In genomic region chr1:57489588-57489987, GRCm38 (mm10) we compare ENCODE assay signal across 16 mouse cellular contexts.
A peak's percentile ranks its signal among the peaks of the same experiment; 100 is the strongest.
DNase-seq lines count a peak whose midpoint lies in the region; ATAC-seq and TF ChIP-seq lines count a peak whose summit lies in the region.
"Had no signal": no experiment of that assay in that cellular context is flagged by ENCODE, and none has a peak within 500 bp of the region (broad histone marks: within the 10 kb centered on the region; RNA-seq: fewer than 3 reads in every experiment).

No protein-coding gene starts in this region.

- peak; percentile 20; the same call in 1 of the 2 replicates for ATAC-seq in frontal cortex, adult (ENCODE audit: low TSS enrichment)
- ATAC-seq in hindbrain, embryonic 14.5 days (ENCODE audit: low FRiP score): no peak
- ATAC-seq: intestine, embryonic 16.5 days had no signal

- TF ChIP-seq CTCF in embryonic fibroblast, embryonic 13.5 days (IDR thresholded peaks at IDR 0.05; ENCODE audit: borderline replicate concordance, insufficient read depth, low read length): no peak

- H3K4me3 ChIP-seq in hindbrain, embryonic 14.5 days (replicated peaks; ENCODE audit: low read length): no peak overlapping the region
- no peak overlapping the region for H3K4me3 ChIP-seq in hindbrain, embryonic 10.5 days
- H3K4me3 ChIP-seq in embryonic fibroblast, embryonic 13.5 days (ENCODE audit: insufficient read depth, low read length): no peak overlapping the region
- H3K4me3 ChIP-seq: erythroblast, embryonic 14.5 days; kidney, embryonic 15.5 days; liver, embryonic 13.5 days; neural tube, embryonic 12.5 days had no signal

- H3K4me1 ChIP-seq in hindbrain, embryonic 14.5 days (replicated peaks; ENCODE audit: control insufficient read depth, insufficient read depth, low read length): no peaks in the 10 kb centered on the region
- no peaks in the 10 kb centered on the region for H3K4me1 ChIP-seq in hindbrain, embryonic 10.5 days (replicated peaks)
- no peaks in the 10 kb centered on the region; the same call in 1 of the 2 replicates for H3K4me1 ChIP-seq in embryonic fibroblast, embryonic 13.5 days (ENCODE audit: control insufficient read depth, insufficient read depth, low read length)
- H3K4me1 ChIP-seq: kidney, embryonic 15.5 days; liver, embryonic 13.5 days; neural tube, embryonic 12.5 days had no signal

- no peaks in the 10 kb centered on the region for H3K36me3 ChIP-seq in hindbrain, embryonic 14.5 days (replicated peaks; ENCODE audit: control insufficient read depth, insufficient read depth)
- no peaks in the 10 kb centered on the region for H3K36me3 ChIP-seq in hindbrain, embryonic 10.5 days
- H3K36me3 ChIP-seq: kidney, embryonic 15.5 days; liver, embryonic 13.5 days; neural tube, embryonic 12.5 days had no signal

- H3K9ac ChIP-seq in hindbrain, embryonic 14.5 days: no peak overlapping the region
- H3K9ac ChIP-seq: kidney, embryonic 15.5 days; liver, embryonic 13.5 days; neural tube, embryonic 12.5 days had no signal

- no peak for DNase-seq in frontal cortex, postnatal 14 days (ENCODE audit: low spot score in 2 of 2)
- no peak for DNase-seq in hindbrain, embryonic 14.5 days (ENCODE audit: low spot score)
- DNase-seq in hindbrain, embryonic 10.5 days (ENCODE audit: low spot score): no peak
- DNase-seq in lung, postnatal 10 days: peak; percentile 17
- DNase-seq in lung, postnatal 36 days: no peak
- DNase-seq: adrenal gland, postnatal 10 days; cerebellum, adult 8-10 months; layer of hippocampus, postnatal 36 days; liver, embryonic 13.5 days; spleen, adult 18-20 months had no signal

- no peak for TF ChIP-seq POLR2A in embryonic fibroblast, embryonic 13.5 days (IDR thresholded peaks at IDR 0.05; ENCODE audit: low read depth, low read length)

- no peaks in the 10 kb centered on the region for H3K9me3 ChIP-seq in hindbrain, embryonic 14.5 days (ENCODE audit: control insufficient read depth, low read length)
- no peaks in the 10 kb centered on the region for H3K9me3 ChIP-seq in hindbrain, embryonic 10.5 days
- H3K9me3 ChIP-seq: kidney, embryonic 15.5 days; liver, embryonic 13.5 days; neural tube, embryonic 12.5 days had no signal

- H3K27ac ChIP-seq in hindbrain, embryonic 14.5 days: peak overlapping the region; percentile 32; the same call in 1 of the 2 replicates
- no peak overlapping the region for H3K27ac ChIP-seq in hindbrain, embryonic 10.5 days
- peak overlapping the region; percentile 55; the same call in 1 of the 2 replicates for H3K27ac ChIP-seq in embryonic fibroblast, embryonic 13.5 days (ENCODE audit: insufficient read depth, low read length)
- H3K27ac ChIP-seq: kidney, embryonic 15.5 days; liver, embryonic 13.5 days; neural tube, embryonic 12.5 days had no signal

- no peaks in the 10 kb centered on the region for H3K27me3 ChIP-seq in hindbrain, embryonic 14.5 days (ENCODE audit: control insufficient read depth, insufficient read depth, low read length)
- no peaks in the 10 kb centered on the region for H3K27me3 ChIP-seq in hindbrain, embryonic 10.5 days (ENCODE audit: insufficient read depth, poor library complexity, severe bottlenecking)
- H3K27me3 ChIP-seq: kidney, embryonic 15.5 days; liver, embryonic 13.5 days; neural tube, embryonic 12.5 days had no signal

- no peak overlapping the region for H3K4me2 ChIP-seq in hindbrain, embryonic 14.5 days (replicated peaks)
- H3K4me2 ChIP-seq: kidney, embryonic 15.5 days; liver, embryonic 13.5 days; neural tube, embryonic 12.5 days had no signal

- 70% methylated on average over 6 of the region's 6 CpGs for WGBS in hindbrain, embryonic 14.5 days
- WGBS in hindbrain, embryonic 10.5 days: 82% methylated on average over 6 of the region's 6 CpGs
